Mouse (Mus musculus) G1E (cell line): ENCODE measurements around the gene Fpr2.

Experiments used
- CTCF ChIP-seq: IDR thresholded peaks from 2 replicates; pipeline ENCODE4 v1.5.1; 2012; ENCODE audit warnings: low read depth, low read length, inconsistent platforms, mixed read lengths
- GATA1 ChIP-seq: IDR thresholded peaks from 2 replicates; pipeline ENCODE4 v1.6.1; 2012; ENCODE audit warnings: borderline replicate concordance, low read length, inconsistent platforms, mixed read lengths

- TF ChIP-seq CTCF (no peak), GATA1 (no peak)
These were observed 15.9 kb upstream of the Fpr2 start for GRCm38 (mm10) chr17:17871697-17872096.
